Mouse (Mus musculus) heart, postnatal 14 days (tissue): ENCODE results near the gene Ctr9. TPM values are rescaled to one million over a fixed set of nuclear protein-coding genes. Genes with fewer than 3 reads are reported as not detected.
A peak's percentile ranks its signal among the peaks of the same experiment; 100 is the strongest.

Experiments
- DNase-seq, 2 experiments: peaks; one replicate each; pipeline ENCODE4 v3.0.0; 2021 to 2022
- intact Hi-C: fragments of 180-260 bp; cut with DNase I; formaldehyde crosslinking; loops from one replicate; pipeline ENCODE4 v1.15.1; 2025
- long read RNA-seq, 2 experiments: library from polyadenylated mRNA; stranded (forward); transcript quantifications; one replicate each; pipeline ENCODE4 v2.0.0; 2021
- total RNA-seq, 2 experiments: library from RNA; stranded (reverse); gene quantifications; 2 replicates each; pipeline ENCODE4 v1.2.3; 2021

Gene Ctr9
- 10 to 100 TPM; 21.8 to 25.2 TPM for total RNA-seq
- long read RNA-seq, experiment 1, full-length matches to known transcripts: 14 of 21 reads
- long read RNA-seq, experiment 1, partial matches to known transcripts: 3 of 21 reads
- long read RNA-seq, experiment 1, other reads (novel, unspliced or antisense): 4 of 21 reads
- long read RNA-seq, experiment 2, full-length matches to known transcripts: 14 of 19 reads
- long read RNA-seq, experiment 2, partial matches to known transcripts: 2 of 19 reads
- long read RNA-seq, experiment 2, other reads (novel, unspliced or antisense): 3 of 19 reads

GRCm38 (mm10) chr7:111028281-111029045 is at the start of gene Ctr9:
Gene Ctr9, plus strand, starts transcription at chr7:111028951.
- intact Hi-C loops: no loop called here
- DNase-seq: peak; percentile 93 to 96

GRCm38 (mm10) chr7:110981036-110981435 is 47.7 kb upstream of the Ctr9 start:
- intact Hi-C loops: no loop called here
- no peak for DNase-seq

GRCm38 (mm10) chr7:110982053-110982705 is 46.6 kb upstream of the Ctr9 start, which contains the start of gene Mrvi1:
Gene Mrvi1, minus strand, starts transcription at chr7:110982461.
- intact Hi-C loops: loop anchor here (2.0 kb wide), 1 partner anchor 33 kb away; no protein-coding TSS in a partner anchor
- peak; percentile 76 to 77 for DNase-seq

- DNase-seq: peak; percentile 39 to 65
- intact Hi-C loops: loop anchor here (2.0 kb wide), 1 partner anchor 32 kb away; no protein-coding TSS in a partner anchor
Measured at GRCm38 (mm10) chr7:110982764-110983163, 46.0 kb upstream of the Ctr9 start.

GRCm38 (mm10) chr7:110983621-110984020 is 45.1 kb upstream of the Ctr9 start:
- DNase-seq: no peak
- intact Hi-C loops: loop anchor here (2.0 kb wide), 1 partner anchor 31 kb away; no protein-coding TSS in a partner anchor

GRCm38 (mm10) chr7:110985581-110986265 is 43.0 kb upstream of the Ctr9 start:
- intact Hi-C loops: no loop called here
- DNase-seq: peak; percentile 16 to 43

GRCm38 (mm10) chr7:110988081-110988480 is 40.7 kb upstream of the Ctr9 start:
- DNase-seq: no peak
- intact Hi-C loops: no loop called here

- intact Hi-C loops: no loop called here
- no peak for DNase-seq
Measured at GRCm38 (mm10) chr7:110989286-110989879, 39.4 kb upstream of the Ctr9 start.

- DNase-seq: no peak
- intact Hi-C loops: no loop called here
Measured at GRCm38 (mm10) chr7:110990356-110991220, 38.2 kb upstream of the Ctr9 start.

- intact Hi-C loops: no loop called here
- DNase-seq: no peak
Measured at GRCm38 (mm10) chr7:110991221-110991494, 37.6 kb upstream of the Ctr9 start.

- intact Hi-C loops: no loop called here
- no peak for DNase-seq
Measured at GRCm38 (mm10) chr7:110998887-110999827, 29.6 kb upstream of the Ctr9 start.

GRCm38 (mm10) chr7:111004136-111004840 is 24.5 kb upstream of the Ctr9 start:
- intact Hi-C loops: no loop called here
- no peak for DNase-seq

- no peak for DNase-seq
- intact Hi-C loops: loop anchor here (2.0 kb wide), 2 partner anchors 31 to 283 kb away; partner anchors contain the start of gene Mrvi1
Measured at GRCm38 (mm10) chr7:111014039-111014605, 14.6 kb upstream of the Ctr9 start.

- intact Hi-C loops: loop anchor here (1.0 to 5.0 kb wide), 4 partner anchors 32 to 284 kb away; partner anchors contain the start of gene Mrvi1
Measured at GRCm38 (mm10) chr7:111014893-111015292, 13.9 kb upstream of the Ctr9 start.

GRCm38 (mm10) chr7:111015731-111016130 is 13.0 kb upstream of the Ctr9 start:
- no peak for DNase-seq
- intact Hi-C loops: loop anchor here (1.0 to 5.0 kb wide), 4 partner anchors 33 to 285 kb away; partner anchors contain the start of gene Mrvi1

More at GRCm38 (mm10) chr7:111014893-111015292, 13.9 kb upstream of the Ctr9 start:
- peak; percentile 90 to 94 for DNase-seq

- no peak for DNase-seq
- intact Hi-C loops: loop anchor here (5.0 kb wide), 1 partner anchor 90 kb away; no protein-coding TSS in a partner anchor
Measured at GRCm38 (mm10) chr7:111016921-111017320, 11.8 kb upstream of the Ctr9 start.

GRCm38 (mm10) chr7:111020814-111021213 is 7.9 kb upstream of the Ctr9 start:
- intact Hi-C loops: no loop called here
- no peak for DNase-seq
